Mouse (Mus musculus): ENCODE data around the gene Chmp5. TPM values are rescaled to one million over a fixed set of nuclear protein-coding genes. Genes with fewer than 3 reads are reported as not detected.

Chmp5 gene
- polyA plus RNA-seq, 1 experiment from 2014 or later: 154 TPM

DNA sequence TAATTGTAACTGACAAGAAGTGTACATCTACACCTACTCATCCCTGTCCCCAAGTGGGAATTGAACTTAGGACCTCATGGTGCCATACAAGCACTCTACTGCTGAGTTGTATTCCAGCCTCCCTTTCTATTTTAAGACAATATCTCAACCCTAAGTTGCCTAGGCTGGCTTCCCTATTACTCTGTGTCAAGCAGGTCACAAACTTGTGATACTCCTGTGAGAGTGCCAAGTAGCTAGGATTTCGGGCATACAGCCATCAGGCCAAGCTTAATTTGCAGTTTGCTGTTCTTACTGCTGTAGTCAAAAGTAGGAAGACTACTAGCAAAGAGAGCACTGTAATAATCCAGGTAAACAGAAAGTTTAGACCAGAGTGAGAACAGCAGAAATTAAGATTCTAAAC, 35.5 kb downstream of the Chmp5 start:
- Histone ChIP-seq H3K4me1 (no peaks in the 10 kb centered on the region), H3K27ac (no peak overlapping the region), H3K27me3 (replicated peaks) (no peaks in the 10 kb centered on the region), H3K9ac (no peak overlapping the region), H3K9me3 (no peaks in the 10 kb centered on the region), H3K4me3 (no peak overlapping the region), H3K4me2 (replicated peaks) (no peak overlapping the region), H3K36me3 (peaks cover 68% of the 10 kb centered on the region)
- 98% methylated on average over 1 of the region's 1 CpGs for WGBS
- ATAC-seq (ENCODE audit: low FRiP score, low read depth): no peak

DNA sequence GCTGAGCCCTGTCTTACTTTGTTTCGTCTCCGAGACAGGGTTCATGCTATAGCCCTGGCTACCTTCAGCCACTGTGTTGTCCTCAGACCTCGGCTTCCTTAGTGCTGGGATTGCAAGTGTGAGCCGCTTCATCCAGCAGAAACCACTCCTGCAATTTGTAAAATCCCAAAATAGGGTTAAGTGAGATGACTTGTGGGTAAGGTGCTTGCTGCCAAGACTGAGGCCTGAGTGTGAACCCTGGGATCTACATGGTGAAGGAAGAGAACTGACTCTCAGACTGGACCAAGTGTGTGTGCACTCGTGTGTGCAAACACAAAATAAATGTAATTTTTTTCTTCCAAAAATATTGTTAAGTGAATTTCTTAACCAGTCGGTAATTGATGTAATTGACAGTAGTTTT, 41.4 kb downstream of the Chmp5 start:
- WGBS: 88% methylated on average over 6 of the region's 6 CpGs
- H3K9ac ChIP-seq: no peak overlapping the region
- H3K27me3 ChIP-seq (replicated peaks): no peaks in the 10 kb centered on the region
- ATAC-seq (ENCODE audit: low FRiP score, low read depth): no peak
- H3K36me3 ChIP-seq: peaks cover 84% of the 10 kb centered on the region
- H3K4me2 ChIP-seq (replicated peaks): no peak overlapping the region
- no peak overlapping the region for H3K4me3 ChIP-seq
- H3K4me1 ChIP-seq: no peaks in the 10 kb centered on the region
- H3K27ac ChIP-seq: no peak overlapping the region
- H3K9me3 ChIP-seq: no peaks in the 10 kb centered on the region

DNA sequence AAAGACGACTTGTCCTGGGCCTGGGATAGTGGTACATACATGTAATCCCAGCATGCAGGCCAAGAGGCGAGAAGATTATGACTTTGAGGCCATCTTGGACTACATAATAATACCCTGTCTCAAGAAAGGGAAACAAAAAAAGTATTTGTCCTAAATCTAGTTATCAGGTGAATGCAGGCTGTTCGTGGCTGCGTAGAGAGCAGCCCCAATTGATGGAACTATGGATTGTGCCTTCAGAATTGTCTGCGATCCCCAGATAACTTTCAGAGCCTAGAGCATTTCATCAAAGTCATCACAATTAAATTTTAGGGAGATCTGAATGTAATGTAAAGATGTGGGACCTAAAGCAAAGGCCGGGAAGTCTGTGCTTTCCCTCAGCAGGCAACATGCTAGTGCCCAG, 48.1 kb downstream of the Chmp5 start:
- 94% methylated on average over 6 of the region's 6 CpGs for WGBS
- no peaks in the 10 kb centered on the region for H3K27me3 ChIP-seq (replicated peaks)
- no peak overlapping the region for H3K9ac ChIP-seq
- H3K9me3 ChIP-seq: no peaks in the 10 kb centered on the region
- H3K4me2 ChIP-seq (replicated peaks): no peak overlapping the region
- H3K27ac ChIP-seq: no peak overlapping the region
- H3K4me1 ChIP-seq: no peaks in the 10 kb centered on the region
- no peak overlapping the region for H3K4me3 ChIP-seq
- no peak for ATAC-seq (ENCODE audit: low FRiP score, low read depth)
- H3K36me3 ChIP-seq: peaks cover 89% of the 10 kb centered on the region

DNA sequence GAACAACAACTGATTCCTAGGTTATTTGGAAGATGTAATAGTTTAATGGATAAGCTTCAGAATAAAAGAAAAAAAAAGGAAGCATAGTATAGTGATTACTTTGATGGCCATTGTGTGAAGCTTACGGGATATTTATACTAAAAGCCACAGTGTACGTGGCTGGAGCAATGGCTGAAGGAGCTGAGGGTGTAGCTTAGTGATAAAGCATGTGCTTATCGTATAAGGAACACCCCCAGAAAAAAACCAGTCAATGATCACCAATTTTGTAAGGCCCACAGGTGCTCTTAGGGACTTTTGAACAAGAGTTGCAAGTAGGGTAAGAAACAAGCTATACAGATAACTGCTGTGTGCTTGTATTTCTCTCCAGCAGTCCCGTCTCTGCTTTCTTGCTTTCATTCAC, 49.7 kb downstream of the Chmp5 start:
- Histone ChIP-seq H3K9me3 (no peaks in the 10 kb centered on the region), H3K27ac (no peak overlapping the region), H3K4me3 (no peak overlapping the region), H3K36me3 (peaks cover 88% of the 10 kb centered on the region), H3K4me2 (replicated peaks) (no peak overlapping the region), H3K27me3 (replicated peaks) (no peaks in the 10 kb centered on the region), H3K9ac (no peak overlapping the region), H3K4me1 (no peaks in the 10 kb centered on the region)
- WGBS: 98% methylated on average over 4 of the region's 4 CpGs
- no peak for ATAC-seq (ENCODE audit: low FRiP score, low read depth)

DNA sequence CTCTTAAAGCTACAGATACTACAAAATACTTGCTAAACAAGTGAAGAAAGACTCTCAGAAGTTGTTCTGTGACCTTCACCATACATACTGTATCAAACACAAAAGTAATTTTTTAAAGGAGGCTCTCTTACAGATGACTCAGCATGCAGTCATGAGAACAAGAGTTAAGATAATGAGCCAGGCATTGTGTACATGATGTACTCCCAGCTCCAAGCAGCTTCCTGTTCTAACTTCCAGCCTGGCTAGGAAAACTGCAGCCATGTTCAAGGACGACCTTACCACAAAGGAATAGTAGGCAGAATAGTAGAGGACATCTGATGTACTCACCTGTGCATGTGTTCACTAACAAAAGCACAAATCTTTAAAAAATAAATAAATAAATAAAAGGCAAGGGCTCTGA, 52.1 kb downstream of the Chmp5 start:
- ATAC-seq (ENCODE audit: low FRiP score, low read depth): no peak
- 83% methylated on average over 1 of the region's 1 CpGs for WGBS

DNA sequence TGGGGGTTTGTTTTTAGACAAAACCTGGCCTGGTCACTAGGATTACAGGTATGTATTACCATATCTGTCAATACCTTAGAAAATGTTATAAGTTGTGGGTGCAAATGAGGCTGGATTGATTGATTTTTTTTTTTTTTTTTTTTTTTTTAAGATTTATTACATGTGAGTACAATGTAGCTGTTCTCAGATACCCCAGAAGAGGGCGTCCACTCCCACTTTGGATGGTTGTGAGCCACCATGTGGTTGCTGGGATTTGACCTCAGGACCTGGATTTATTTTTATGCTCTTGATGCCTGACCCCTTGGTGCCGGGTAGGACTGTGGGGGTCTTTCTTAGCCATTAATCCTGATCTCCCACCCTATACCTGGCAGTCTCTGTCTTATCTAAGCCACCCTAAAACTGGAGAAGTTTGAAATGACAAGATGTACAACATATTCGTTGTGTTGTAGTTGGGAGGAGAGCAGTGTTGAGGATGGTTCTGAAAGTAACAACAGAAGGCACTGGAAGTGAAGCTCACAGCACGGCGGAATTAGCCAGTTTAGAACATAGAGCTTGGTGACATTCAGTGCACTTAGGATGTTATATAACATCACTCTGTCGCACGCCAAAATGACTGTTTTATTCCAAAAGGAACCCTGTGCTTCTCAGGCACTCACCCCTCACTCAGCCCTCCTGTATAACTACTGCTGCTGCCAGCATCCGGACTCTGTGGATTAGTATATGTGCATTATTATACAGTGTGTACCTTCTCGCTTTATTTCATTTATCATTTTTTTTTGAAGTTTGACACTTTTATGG, 52.8 kb downstream of the Chmp5 start:
- H3K4me3 ChIP-seq: no peak overlapping the region
- H3K27me3 ChIP-seq (replicated peaks): no peaks in the 10 kb centered on the region
- no peaks in the 10 kb centered on the region for H3K4me1 ChIP-seq
- WGBS: 87% methylated on average over 9 of the region's 9 CpGs
- H3K36me3 ChIP-seq: peaks cover 86% of the 10 kb centered on the region
- no peak for ATAC-seq (ENCODE audit: low FRiP score, low read depth)
- no peak overlapping the region for H3K27ac ChIP-seq
- H3K9ac ChIP-seq: no peak overlapping the region
- H3K9me3 ChIP-seq: no peaks in the 10 kb centered on the region
- H3K4me2 ChIP-seq (replicated peaks): no peak overlapping the region

More for the DNA sequence above, 52.1 kb downstream of the Chmp5 start:
- no peak overlapping the region for H3K4me3 ChIP-seq
- no peaks in the 10 kb centered on the region for H3K27me3 ChIP-seq (replicated peaks)
- no peak overlapping the region for H3K27ac ChIP-seq
- H3K4me1 ChIP-seq: no peaks in the 10 kb centered on the region
- H3K4me2 ChIP-seq (replicated peaks): no peak overlapping the region
- no peaks in the 10 kb centered on the region for H3K9me3 ChIP-seq
- no peak overlapping the region for H3K9ac ChIP-seq
- peaks cover 91% of the 10 kb centered on the region for H3K36me3 ChIP-seq

DNA sequence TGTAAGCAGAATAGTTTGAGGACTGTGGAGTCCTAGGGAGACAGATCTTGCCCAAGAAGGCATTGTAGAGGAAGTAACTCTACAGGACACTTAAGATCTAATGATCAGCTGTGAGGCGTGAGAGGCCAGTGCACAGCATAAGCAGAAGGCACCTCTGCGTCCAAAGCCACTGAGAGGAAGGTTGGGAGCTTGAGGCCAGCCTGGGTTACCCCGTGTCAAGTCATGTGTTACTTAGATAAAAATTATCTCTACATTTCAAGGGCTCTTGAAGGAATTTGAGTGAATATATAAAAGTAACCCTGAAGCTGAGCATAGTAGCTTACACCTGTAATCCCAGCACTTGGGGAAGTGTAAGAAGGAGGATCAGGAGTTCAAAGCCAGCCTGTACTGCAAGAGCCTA, 65.1 kb downstream of the Chmp5 start:
- Histone ChIP-seq H3K4me3 (no peak overlapping the region), H3K36me3 (peaks cover 71% of the 10 kb centered on the region), H3K27me3 (replicated peaks) (no peaks in the 10 kb centered on the region), H3K27ac (no peak overlapping the region), H3K4me2 (replicated peaks) (no peak overlapping the region), H3K4me1 (no peaks in the 10 kb centered on the region), H3K9ac (no peak overlapping the region), H3K9me3 (0 out of 2 replicates have a peak, but pooled peaks cover 3% of the 10 kb centered on the region)
- no peak for ATAC-seq (ENCODE audit: low FRiP score, low read depth)
- WGBS: 93% methylated on average over 3 of the region's 3 CpGs

Small RNA genes within 50 kb of the gene (microRNA-seq; reads per million reads assigned to microRNA genes)
- gene Mir3094: 2.0 reads per million

Other genes with a start within 250 kb of the Chmp5 start
- 55.9 and 57.9 TPM in 2 replicates for gene Aptx, start 245.2 kb upstream of the Chmp5 start, polyA plus RNA-seq (2016; fragmentation: Nextera tagmentation; extraction: Ambion mirVana)
- gene Dnaja1, start 226.3 kb upstream of the Chmp5 start, polyA plus RNA-seq (2016; fragmentation: Nextera tagmentation; extraction: Ambion mirVana): 690 and 701 TPM in 2 replicates
- 141 and 145 TPM in 2 replicates for gene Smu1, start 190.5 kb upstream of the Chmp5 start, polyA plus RNA-seq (2016; fragmentation: Nextera tagmentation; extraction: Ambion mirVana)
- gene B4galt1, start 94.4 kb upstream of the Chmp5 start, polyA plus RNA-seq (2016; fragmentation: Nextera tagmentation; extraction: Ambion mirVana): 12.8 and 14.1 TPM in 2 replicates
- gene Spink4, start 28.4 kb upstream of the Chmp5 start, polyA plus RNA-seq (2016; fragmentation: Nextera tagmentation; extraction: Ambion mirVana): not detected in 2 replicates
- gene Bag1, start 113 bp upstream of the Chmp5 start, polyA plus RNA-seq (2016; fragmentation: Nextera tagmentation; extraction: Ambion mirVana): 238 and 242 TPM in 2 replicates
- 96.8 and 96.9 TPM in 2 replicates for gene Nfx1, start 22.5 kb downstream of the Chmp5 start, polyA plus RNA-seq (2016; fragmentation: Nextera tagmentation; extraction: Ambion mirVana)
- gene Aqp7, start 99.7 kb downstream of the Chmp5 start, polyA plus RNA-seq (2016; fragmentation: Nextera tagmentation; extraction: Ambion mirVana): not detected in 2 replicates
- 0.68 and 0.77 TPM in 2 replicates for gene Aqp3, start 149.8 kb downstream of the Chmp5 start, polyA plus RNA-seq (2016; fragmentation: Nextera tagmentation; extraction: Ambion mirVana)
- 26.5 and 27.1 TPM in 2 replicates for gene Nol6, start 176.0 kb downstream of the Chmp5 start, polyA plus RNA-seq (2016; fragmentation: Nextera tagmentation; extraction: Ambion mirVana)
- gene Ube2r2, start 187.3 kb downstream of the Chmp5 start, polyA plus RNA-seq (2016; fragmentation: Nextera tagmentation; extraction: Ambion mirVana): 92.7 and 108 TPM in 2 replicates